Mouse (Mus musculus) thymus, postnatal 36 days (tissue): ENCODE data around the gene Kpna7.
"Not testable (repeated sequence)": the region's sequence is repeated elsewhere in the genome, so short reads cannot be mapped to it uniquely, and the experiment has no call there.

Experiments
- DNase-seq, 2 experiments: peaks; one replicate each; pipeline ENCODE4 v3.0.0; 2022; ENCODE audit warnings: mixed read lengths in 2 of 2

The Kpna7 gene

DNA sequence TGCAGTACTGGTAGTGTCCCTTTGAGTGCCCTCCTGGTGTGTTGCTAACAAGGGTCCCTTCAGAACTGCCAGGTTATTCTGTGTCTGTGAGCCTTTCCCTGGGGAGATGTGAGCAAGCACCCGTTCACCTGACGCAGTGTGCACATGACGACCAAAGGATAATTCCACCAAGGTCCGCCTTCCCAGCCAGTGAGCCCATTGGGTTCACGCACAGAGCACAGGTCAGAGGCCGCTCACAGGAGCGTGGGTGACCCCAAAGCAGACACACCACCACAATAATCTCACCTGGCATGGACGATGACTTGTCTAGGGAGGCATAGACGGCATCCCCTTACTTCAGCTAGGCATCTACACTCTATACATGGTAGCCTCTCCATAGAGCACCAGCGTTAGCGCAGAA is 17.6 kb upstream of the Kpna7 start:
- DNase-seq, result not testable (repeated sequence)

DNA sequence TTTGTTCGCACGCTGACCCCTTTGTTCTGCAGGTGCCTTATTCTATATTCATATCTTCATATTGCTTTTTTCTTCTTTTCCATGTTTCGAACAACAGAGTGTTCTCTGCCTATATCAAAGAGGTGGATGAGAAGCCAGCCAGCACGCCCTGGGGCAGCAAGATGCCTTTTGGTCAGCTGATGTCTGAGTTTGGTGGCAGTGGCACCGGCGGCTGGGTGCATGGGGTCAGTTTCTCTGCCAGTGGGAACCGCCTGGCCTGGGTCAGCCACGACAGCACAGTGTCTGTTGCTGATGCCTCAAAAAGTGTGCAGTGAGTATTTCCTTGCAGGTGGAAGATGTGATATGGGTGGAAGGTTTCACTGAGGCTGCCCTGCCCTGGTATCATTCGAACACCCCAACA is 17.1 kb upstream of the Kpna7 start:
- no peak for DNase-seq

DNA sequence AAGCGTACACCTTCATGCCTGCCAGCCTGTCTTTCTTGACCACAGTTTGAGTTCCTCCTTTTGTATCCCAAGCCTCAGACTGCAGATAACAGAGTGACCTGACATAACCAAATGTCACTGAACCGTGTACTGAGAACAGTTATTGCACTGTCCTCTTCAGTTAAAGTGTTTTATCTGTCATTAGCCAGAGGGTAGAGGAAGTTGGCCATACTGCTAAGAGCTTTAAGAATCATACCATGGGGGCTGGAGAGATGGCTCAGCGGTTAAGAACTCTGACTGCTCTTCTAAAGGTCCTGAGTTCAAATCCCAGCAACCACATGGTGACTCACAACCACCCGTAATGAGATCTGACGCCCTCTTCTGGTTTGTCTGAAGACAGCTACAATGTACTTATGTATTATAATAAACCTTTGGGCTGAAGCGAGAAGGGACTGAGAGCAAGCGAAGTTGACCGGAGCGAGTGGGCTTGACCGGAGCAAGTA is 14.6 kb upstream of the Kpna7 start:
- DNase-seq, result no peak

DNA sequence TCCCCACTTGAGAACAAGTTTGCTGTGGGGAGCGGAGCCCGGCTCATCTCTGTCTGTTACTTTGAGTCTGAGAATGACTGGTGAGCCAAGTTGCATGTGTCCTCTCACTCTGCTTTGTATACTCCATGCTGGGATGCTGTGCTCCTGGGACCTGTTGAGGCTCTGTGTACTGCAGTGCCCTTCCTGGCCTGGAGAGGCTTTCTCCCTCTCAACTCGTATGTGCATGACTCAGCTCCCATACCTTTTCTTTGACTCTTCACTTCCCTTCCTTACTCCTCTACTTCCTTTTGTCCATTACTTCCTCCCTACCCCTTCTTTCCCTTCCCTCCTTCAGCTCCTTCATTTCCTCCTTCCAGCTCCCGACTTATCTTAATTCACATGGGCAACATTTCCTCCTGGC is 12.4 kb upstream of the Kpna7 start:
- no peak for DNase-seq

DNA sequence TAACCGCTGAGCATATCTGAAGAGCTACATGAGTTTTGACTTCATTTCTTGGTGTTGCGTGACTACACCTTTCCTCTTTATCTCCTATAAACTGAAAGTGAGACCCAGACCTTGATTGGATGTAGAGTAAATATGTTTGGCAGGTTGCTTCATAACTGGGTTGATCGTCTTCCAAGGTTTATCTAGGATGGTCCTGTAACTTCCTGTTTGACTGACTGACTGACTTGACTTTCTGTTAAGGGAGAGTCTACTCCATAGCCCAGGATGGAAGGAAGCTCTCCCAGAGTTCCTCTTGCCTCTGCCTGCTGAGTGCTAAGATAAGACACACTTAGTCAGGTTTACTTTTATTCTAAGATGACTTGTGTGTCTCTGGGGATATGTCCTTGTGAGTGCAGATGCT is 6.0 kb upstream of the Kpna7 start:
- DNase-seq, result no peak

DNA sequence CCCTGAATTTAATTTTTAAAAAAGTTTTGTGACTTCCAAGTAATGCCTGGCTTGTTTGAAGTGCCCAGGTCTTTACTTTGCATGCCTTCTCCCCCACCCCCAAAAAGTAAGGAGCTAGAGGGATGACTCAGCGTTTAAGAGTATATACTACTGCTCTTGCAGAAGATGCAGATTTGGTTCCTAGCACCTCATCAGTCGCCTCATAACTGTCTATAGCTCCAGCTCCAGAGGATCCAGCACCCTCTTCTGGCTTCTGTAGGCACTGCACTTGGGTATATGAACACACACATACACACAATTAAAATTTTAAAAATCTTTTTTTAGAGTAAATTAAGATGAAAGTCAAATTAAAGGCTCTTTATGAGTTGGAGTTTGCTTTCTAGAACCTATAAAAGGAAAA is 4.4 kb upstream of the Kpna7 start:
- DNase-seq, result no peak

DNA sequence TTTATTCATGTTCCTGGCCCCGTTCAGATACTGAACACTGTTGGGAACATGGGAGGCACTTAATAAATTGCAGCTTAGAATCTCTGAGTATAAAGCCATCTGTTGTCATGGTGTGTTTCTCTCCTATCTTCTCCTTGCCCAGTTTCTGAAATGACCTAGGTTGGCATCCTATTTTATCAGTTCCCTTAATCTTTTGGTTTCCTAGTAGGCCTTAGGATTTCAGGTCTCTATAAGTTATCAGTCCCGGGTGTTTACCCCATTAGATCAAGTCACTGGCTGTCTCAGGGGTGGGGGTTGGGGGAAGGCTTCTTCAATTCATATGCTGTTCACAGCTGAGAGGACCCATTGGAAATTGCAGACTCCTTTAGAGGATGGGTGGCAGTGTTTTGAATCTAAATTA is 992 bp upstream of the Kpna7 start:
- no peak for DNase-seq

DNA sequence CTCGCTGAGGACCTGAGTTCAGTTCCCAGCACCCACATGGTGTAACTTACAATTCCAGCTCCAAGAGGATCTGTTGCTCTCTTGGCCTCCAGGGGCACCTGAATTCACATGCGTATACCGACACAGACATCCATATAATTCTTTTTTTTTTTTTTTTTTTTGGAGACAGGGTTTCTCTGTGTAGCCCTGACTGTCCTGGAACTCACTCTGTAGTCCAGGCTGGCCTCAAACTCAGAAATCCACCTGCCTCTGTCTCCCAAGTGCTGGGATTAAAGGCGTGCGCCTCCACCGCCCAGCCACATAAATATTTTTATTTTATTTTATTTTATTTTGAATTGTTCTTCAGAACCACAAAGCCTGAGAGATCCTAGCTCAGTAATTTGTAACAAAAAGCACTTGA is 629 bp downstream of the Kpna7 start:
- DNase-seq, result not testable (repeated sequence)

DNA sequence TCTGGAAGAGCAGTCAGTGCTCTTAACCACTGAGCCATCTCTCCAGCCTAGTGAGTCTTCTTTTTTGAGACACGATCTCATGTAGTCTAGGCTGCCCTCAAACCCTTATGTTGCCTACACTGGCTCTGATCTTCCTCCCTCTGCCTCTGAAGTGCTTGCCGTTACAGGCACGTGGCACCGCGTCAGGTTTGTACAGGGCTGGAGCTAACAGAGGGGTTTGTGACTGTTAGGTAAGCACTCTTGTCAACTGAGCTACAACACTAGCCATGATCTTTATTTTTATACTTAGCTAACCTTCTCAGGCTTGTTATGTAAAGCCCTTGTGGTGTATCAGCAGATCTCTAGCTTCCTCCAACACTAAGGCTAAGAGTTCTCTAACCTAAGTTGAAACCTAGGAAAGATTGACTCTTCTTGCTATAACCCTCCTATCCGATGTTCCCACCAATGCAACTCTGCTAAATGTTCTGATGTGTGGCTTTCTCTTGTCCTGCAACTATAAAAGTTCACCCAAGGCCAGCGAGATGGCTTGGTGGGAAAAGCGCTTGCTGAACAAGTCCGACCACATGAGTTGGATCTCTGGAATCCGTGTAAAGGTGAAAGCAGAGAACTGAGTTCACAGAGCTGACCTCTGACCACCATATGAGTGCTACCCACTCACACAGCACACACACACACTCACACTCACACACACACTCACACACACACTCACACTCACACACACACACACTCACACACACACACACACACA is 1.8 kb downstream of the Kpna7 start:
- DNase-seq, result no peak

DNA sequence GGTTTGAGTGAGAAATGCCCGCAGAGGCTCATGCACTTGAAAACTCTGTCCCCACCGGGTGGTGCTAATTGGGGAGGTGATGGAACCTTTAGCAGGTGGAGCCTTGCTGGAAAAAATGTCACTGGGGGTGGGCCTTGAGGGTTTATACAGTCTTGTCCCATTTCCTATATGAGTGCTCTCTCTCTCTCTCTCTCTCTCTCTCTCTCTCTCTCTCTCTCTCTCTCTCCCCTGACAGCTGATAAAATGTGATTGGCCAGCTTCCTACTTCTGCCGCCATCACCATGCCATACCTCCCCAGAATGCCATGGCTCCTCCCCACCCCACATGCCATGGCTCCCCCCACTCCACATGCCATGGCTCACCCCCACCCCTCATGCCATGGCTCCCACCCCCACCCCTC is 8.7 kb downstream of the Kpna7 start:
- no peak for DNase-seq

DNA sequence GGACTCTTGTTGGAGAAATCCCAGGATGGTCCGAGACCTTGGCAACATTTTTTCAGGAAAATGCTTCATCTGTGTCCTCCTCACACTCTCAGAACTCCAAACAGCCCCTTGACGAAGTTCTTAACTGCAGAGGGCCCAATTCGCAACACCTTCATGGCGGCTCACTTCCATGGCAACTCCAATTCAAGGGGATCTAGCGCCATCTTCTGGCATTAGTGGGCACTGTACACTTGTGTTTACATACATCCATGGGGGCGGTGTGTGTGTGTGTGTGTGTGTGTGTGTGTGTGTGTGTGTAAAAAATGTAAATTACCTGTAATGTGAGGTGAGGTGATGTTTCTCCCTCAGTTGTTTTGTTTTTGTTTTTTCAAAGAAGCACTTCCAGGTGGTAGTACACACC is 12.5 kb downstream of the Kpna7 start:
- DNase-seq, result no peak

DNA sequence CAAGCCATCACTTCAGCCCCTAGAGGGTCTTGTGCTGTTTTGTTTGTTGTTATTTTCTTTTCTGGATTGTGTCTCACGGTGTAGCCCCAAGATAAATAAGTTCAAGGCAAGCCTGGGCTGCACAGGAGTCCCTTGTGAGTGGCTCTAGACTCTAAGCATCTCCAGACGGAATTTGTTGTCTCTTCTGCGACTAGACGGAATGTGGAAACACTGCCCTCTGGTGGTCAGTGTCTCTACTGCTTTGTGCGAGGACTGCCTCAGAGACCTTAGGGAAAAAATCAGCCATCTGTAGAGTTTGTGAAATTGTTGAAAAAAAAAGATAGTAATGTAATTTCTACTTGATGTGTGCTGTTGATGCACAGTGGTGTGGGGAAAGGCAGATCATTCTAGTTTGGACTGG is 14.1 kb downstream of the Kpna7 start:
- DNase-seq, result peak; percentile 39 to 62

DNA sequence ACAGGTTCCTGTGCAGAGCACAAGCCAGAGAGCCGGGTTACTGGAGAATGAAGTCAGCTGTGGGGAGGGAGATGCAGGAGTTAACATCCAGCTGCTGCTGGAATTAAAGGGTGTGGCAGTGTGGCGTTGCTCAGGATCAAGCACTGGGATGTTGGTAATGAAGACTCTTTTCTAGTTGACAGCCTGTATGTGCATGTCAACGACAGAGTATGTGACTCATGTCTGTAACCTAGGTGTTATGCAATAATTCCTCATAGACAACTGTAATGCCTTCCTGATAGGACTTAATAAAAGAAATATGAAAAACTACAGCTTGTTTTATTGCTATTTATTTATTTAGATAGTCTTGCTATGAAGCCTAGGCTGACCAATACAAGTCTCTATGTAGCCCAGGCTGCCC is 15.0 kb downstream of the Kpna7 start:
- no peak for DNase-seq

DNA sequence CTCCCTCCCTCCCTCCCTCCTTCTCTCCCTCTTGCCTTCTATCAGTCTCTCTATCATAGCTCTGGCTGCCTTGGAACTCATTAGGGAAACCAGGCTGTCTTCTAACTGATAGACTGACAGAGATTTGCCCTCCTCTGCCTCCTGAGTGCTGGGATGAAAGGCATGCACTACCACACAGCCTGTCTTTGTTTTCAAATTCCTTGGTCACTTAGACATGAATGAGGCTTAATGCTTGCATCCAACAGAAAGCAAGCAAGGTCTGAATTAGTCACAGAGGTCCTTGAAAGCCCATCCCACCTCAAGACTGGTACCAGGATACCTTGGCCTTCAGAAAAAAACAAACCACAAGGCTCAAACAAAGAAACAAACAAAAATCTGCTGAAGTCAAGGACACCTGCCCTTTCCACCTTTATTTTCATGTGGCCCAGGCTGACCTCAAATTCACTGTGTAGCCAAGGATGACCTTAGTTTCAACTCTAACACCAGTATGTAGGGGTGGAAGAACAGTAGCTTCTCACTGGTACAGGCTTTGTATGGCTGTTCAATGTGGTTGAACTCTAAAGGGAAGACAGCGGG is 19.0 kb downstream of the Kpna7 start:
- no peak for DNase-seq

DNA sequence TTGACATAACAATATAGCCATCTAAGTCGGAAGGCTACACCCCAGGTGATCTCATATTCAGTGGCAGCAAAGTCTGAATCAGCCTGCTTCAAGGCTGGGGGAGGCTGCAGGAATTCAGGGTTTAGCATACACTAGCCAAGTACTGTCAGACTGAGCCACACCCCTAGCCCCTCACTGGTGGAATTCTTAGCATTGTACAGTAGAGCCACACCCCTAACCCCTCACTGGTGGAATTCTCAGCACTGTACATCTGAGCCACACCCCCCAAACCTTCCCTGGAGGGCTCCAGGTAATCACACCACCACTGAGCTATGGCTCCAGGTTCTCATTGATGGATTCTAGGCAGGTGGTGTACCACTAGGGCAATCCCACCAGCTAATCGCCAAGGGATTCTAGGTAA is 24.3 kb downstream of the Kpna7 start:
- no peak for DNase-seq

DNA sequence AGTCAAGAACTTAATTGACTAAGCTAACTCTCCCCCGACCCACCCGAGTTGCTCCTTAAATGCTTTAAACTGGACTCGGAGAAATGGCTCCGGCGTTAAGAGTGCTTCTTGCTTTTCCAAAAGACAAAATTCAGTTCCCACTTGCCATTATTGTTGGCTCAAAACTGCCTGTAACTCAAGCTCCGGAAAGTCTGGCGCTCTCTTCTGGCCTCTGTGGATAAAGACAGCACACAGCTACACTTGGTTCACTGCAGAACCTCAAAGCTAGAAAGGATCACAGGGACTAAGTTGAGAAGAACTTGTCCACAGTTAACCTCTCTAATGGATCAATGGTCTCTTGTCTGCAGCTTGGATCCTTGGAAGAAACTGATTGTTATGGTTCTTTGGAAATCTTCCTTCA is 25.1 kb downstream of the Kpna7 start:
- DNase-seq, result no peak

DNA sequence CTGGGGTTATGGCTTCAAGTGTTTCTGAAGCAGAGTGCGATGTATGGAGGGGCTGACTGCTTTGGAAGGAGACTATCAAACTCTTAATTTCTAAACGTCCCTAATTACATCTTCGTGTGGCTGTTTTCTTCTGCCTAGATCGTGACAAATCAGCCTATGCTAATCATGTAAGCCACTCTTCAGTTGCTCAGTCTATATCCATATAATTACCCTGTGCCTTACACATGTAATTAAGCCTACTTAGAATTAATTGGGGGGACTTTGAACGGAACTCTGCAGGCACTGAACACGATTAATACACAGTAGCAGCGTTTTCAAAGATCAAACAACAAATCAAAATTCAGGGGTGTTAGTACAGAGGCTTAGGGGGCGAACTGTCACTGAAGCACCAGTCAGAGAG is 25.9 kb downstream of the Kpna7 start:
- DNase-seq, result no peak

DNA sequence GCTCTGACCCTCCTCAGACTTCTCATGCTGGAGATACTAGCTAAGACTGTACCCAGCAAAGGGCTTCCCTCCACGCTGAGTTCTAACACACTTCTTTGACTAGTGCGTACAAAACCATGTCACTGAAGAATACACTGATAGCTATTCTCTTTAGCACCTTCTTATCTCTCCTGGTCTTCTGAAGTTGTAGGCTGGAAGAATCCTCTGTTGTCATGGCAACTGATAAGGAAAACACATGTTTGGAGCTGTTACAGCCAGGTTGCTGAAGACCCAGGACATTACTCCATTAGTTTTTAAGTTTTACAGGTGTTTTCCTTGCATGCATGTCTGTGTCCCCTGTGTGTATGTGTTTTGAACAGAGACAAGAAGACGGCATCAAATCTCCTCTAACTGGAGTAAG is 29.6 kb downstream of the Kpna7 start:
- not testable (repeated sequence) for DNase-seq

DNA sequence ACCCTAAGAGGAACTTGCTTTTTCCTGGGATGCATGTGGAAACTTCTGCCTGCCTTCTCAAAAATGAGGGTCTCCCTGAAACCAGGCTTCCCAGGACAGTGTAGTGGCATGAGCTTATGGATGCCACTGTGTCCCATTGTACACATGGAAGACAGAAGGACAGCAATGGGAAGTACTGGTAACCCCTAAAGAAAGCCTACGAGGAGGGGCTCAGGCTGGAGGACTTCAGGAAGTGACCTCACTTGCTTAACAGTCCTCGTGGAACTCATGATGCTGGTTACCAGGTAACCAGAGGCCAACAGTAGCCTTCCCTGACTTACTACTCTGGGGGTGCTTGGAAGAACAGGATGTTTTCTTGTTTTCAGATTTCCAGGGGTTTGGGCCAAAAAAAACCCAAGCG is 41.1 kb downstream of the Kpna7 start, which contains the start of gene 1700018F24Rik:
Gene 1700018F24Rik, plus strand, starts transcription at position 301 of the 400 bp plus-strand sequence.
- DNase-seq, result not testable (repeated sequence)

DNA sequence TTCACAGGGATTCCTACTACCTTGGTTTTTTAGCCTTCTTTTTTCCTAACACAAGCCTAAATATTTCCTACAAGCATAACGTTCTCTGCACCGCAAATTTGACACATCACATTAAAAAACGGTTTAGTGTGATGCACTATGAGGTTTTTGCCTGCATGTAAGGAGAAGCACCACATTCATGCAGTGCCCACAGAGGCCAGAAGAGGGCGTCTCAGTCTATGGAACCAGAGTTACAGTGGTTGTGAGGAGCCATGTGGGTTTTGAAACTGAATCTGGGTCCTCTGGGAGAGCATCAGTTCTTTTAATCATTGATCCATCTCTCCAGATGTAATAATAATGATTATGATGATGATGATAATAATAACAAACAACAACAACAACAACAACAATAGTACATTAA is 42.2 kb downstream of the Kpna7 start:
- DNase-seq, result peak; percentile 6 to 13

DNA sequence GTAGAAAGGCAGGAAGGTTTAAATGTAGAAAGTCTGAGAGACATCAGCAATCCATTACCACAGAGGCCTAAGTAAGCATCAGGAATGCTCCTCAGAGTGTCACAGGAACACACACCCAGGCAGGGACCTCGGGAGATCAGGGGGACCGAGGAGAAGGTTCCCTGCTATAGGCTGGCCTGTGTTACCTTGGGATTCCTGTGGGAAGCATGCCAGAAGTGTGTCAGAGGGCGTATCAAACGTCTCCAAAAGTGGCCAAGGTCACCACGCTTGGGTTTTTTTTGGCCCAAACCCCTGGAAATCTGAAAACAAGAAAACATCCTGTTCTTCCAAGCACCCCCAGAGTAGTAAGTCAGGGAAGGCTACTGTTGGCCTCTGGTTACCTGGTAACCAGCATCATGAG is 51.4 kb downstream of the Kpna7 start, which contains the start of gene Gm4871:
Gene Gm4871, minus strand, starts transcription at position 364 of the 400 bp plus-strand sequence.
- DNase-seq, result not testable (repeated sequence)

DNA sequence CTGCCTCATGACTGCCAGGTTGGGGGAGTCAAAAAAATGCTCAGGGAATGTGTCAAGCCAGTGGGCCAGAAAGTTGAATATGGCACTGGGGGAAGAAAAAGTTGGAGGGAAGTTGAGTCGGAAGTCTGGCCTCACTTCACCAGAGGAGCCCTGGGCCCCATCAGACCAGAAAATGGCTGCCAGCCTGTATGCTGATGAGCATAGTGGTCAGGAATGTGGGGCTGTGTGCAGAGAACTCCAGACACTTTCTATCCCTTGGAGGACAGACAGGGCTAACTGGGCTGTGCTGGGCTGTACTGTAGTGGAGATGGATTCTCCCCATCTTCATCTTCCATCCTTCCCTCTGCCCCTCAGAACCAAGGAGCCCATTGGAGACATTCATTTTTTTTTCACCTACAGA is 53.4 kb downstream of the Kpna7 start:
- not testable (repeated sequence) for DNase-seq

DNA sequence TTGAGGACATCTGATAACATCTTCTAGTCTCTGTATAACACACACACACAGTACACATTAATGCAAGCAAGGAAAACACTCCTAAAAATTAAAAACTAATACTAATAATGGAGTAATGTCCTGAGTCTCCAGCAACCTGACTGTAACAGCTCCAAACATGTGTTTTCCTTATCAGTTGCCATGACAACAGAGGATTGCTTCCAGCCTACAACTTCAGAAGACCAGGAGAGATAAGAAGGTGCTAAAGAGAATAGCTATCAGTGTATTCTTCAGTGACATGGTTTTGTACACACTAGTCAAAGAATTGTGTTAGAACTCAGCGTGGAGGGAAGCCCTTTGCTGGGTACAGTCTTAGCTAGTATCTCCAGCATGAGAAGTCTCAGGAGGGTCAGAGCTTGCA is 63.1 kb downstream of the Kpna7 start:
- not testable (repeated sequence) for DNase-seq

DNA sequence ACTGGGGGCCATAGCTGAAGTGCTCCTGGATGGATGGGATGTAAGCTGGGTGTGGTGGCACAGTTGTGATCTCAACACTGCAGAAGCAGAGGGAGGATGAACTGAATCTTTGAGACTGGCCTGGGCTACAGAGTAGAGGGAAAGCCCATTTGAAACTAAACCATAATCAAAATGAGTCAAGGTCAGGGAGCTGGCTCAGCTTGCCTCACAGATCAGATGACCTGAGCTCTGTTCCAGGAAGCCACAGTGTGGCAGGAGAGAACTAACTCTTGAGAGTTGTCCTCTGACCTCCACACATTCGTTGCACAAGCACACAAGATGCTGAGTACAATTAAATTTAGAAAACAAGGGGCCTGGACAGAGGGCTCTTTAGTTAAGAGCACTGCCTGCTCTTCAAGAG is 63.6 kb downstream of the Kpna7 start:
- not testable (repeated sequence) for DNase-seq

DNA sequence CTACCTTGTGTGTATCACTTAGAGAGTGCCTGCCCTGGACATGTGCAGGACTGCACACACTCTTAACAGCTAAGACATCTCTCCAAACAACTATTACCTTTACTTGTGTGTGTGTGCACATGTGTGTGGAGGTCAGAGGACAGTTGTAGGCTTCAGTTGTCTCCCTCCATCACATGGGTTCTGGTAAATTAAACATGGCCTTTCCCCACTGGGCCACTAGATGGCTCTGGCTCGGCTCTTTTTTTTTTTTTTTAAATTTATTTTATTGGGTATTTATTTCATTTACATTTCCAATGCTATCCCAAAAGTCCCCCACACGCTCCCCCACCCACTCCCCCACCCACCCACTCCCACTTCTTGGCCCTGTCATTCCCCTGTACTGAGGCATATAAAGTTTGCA is 67.1 kb downstream of the Kpna7 start:
- DNase-seq, result not testable (repeated sequence)
